Mouse (Mus musculus) MEL (cell line): ENCODE results near the gene Syce2. TPM values are rescaled to one million over a fixed set of nuclear protein-coding genes. Genes with fewer than 3 reads are reported as not detected.

Experiments used
- DNase-seq: peaks from one replicate; pipeline ENCODE4 v3.0.0; 2011; ENCODE audit warnings: low read depth, low spot score
- H3K27ac ChIP-seq: 2 replicates; pipeline ENCODE4 v1.5.1; 2012; ENCODE audit warnings: low read depth, mild to moderate bottlenecking, control low read depth, low read length, moderate library complexity; ENCODE audit not compliant: control insufficient read depth
- H3K27me3 ChIP-seq, 2 experiments: fragments of 150-350 bp in 1 of 2; sonication (generic) in 1 of 2; 2 replicates each; pipeline ENCODE4 v1.6.1; 2012; ENCODE audit warnings: low read length in 2 of 2, mild to moderate bottlenecking in 2 of 2, improper control_type of control experiment in 1 of 2, moderate library complexity in 1 of 2; ENCODE audit not compliant: insufficient read depth in 2 of 2, control insufficient read depth in 1 of 2
- H3K36me3 ChIP-seq, 2 experiments: 2 replicates each; pipeline ENCODE4 v1.6.1; 2012 to 2014; ENCODE audit warnings: low read length in 2 of 2, improper control_type of control experiment in 1 of 2, inconsistent platforms in 1 of 2, mild to moderate bottlenecking in 1 of 2; ENCODE audit not compliant: insufficient read depth in 2 of 2, control insufficient read depth in 1 of 2
- H3K4me1 ChIP-seq, 2 experiments: fragments of 150-350 bp in 1 of 2; sonication (generic) in 1 of 2; 2 replicates each; pipeline ENCODE4 v1.6.1; 2012; ENCODE audit warnings: low read length in 2 of 2, improper control_type of control experiment in 1 of 2, mild to moderate bottlenecking in 1 of 2; ENCODE audit not compliant: insufficient read depth in 2 of 2, control insufficient read depth in 1 of 2
- H3K4me3 ChIP-seq, 2 experiments: fragments of 150-350 bp in 1 of 2; sonication (generic) in 1 of 2; 2 replicates each; pipeline ENCODE4 v1.5.1; 2012; ENCODE audit warnings: low read depth in 2 of 2, low read length in 2 of 2, mild to moderate bottlenecking in 2 of 2, moderate library complexity in 2 of 2, control low read depth in 1 of 2, improper control_type of control experiment in 1 of 2; ENCODE audit not compliant: control insufficient read depth in 1 of 2, insufficient read depth in 1 of 2
- H3K79me2 ChIP-seq: 2 replicates; pipeline ENCODE4 v1.6.1; 2012; ENCODE audit warnings: mild to moderate bottlenecking, low read length, moderate library complexity; ENCODE audit not compliant: control insufficient read depth, poor library complexity, insufficient read depth
- H3K9ac ChIP-seq: 2 replicates; pipeline ENCODE4 v1.6.1; 2012; ENCODE audit warnings: low read depth, mild to moderate bottlenecking, control low read depth, low read length, moderate library complexity; ENCODE audit not compliant: control insufficient read depth, poor library complexity, severe bottlenecking
- H3K9me3 ChIP-seq: fragments of 150-350 bp; sonication (generic); replicated peaks from 2 replicates; pipeline ENCODE4 v1.6.1; 2012; ENCODE audit warnings: mild to moderate bottlenecking, low read length, improper control_type of control experiment, moderate library complexity; ENCODE audit not compliant: insufficient read depth
- BHLHE40 ChIP-seq: IDR thresholded peaks from 2 replicates; pipeline ENCODE4 v1.6.1; 2012; ENCODE audit warnings: low read depth, mild to moderate bottlenecking, inconsistent platforms, low read length, improper control_type of control experiment, borderline replicate concordance
- CTCF ChIP-seq, 3 experiments: IDR thresholded peaks in 2 of 3; conservative IDR thresholded peaks in 1 of 3; 2 replicates each; pipeline ENCODE4 v1.5.1; 2011 to 2012; ENCODE audit warnings: low read length in 3 of 3, low read depth in 2 of 3, mild to moderate bottlenecking in 2 of 3, improper control_type of control experiment in 1 of 3, inconsistent platforms in 1 of 3, mixed read lengths in 1 of 3, moderate library complexity in 1 of 3; ENCODE audit not compliant: control insufficient read depth in 1 of 3, insufficient read depth in 1 of 3, poor library complexity in 1 of 3, severe bottlenecking in 1 of 3
- ETS1 ChIP-seq: IDR thresholded peaks from 2 replicates; pipeline ENCODE4 v1.6.1; 2012; ENCODE audit warnings: low read depth, mild to moderate bottlenecking, inconsistent platforms, low read length, improper control_type of control experiment, moderate library complexity
- HCFC1 ChIP-seq: IDR thresholded peaks from 2 replicates; pipeline ENCODE4 v1.6.1; 2012; ENCODE audit warnings: low read depth, mild to moderate bottlenecking, inconsistent platforms, low read length, improper control_type of control experiment, moderate library complexity
- MAX ChIP-seq: IDR thresholded peaks from 2 replicates; pipeline ENCODE4 v1.6.1; 2011; ENCODE audit warnings: low read length, improper control_type of control experiment
- MXI1 ChIP-seq: IDR thresholded peaks from 2 replicates; pipeline ENCODE4 v1.6.1; 2011; ENCODE audit warnings: mild to moderate bottlenecking, low read depth, low read length, improper control_type of control experiment
- NELFE ChIP-seq: IDR thresholded peaks from 2 replicates; pipeline ENCODE4 v1.6.1; 2011; ENCODE audit warnings: low read depth, low read length, improper control_type of control experiment
- POLR2AphosphoS5 ChIP-seq: IDR thresholded peaks from 2 replicates; pipeline ENCODE4 v1.6.1; 2012; ENCODE audit warnings: low read depth, borderline replicate concordance, mild to moderate bottlenecking, inconsistent platforms, low read length, moderate library complexity, mixed read lengths
- RAD21 ChIP-seq: IDR thresholded peaks from 2 replicates; pipeline ENCODE4 v1.6.1; 2011; ENCODE audit warnings: mild to moderate bottlenecking, low read depth, low read length, improper control_type of control experiment
- RCOR1 ChIP-seq: IDR thresholded peaks from 2 replicates; pipeline ENCODE4 v1.6.1; 2012; ENCODE audit warnings: low read depth, mild to moderate bottlenecking, inconsistent platforms, low read length, improper control_type of control experiment
- SMC3 ChIP-seq: IDR thresholded peaks from 2 replicates; pipeline ENCODE4 v1.6.1; 2011; ENCODE audit warnings: low read depth, low read length, improper control_type of control experiment
- TBP ChIP-seq: IDR thresholded peaks from 2 replicates; pipeline ENCODE4 v1.8.0; 2011; ENCODE audit warnings: low read depth, low read length, improper control_type of control experiment
- UBTF ChIP-seq: IDR thresholded peaks from 2 replicates; pipeline ENCODE4 v1.6.1; 2012; ENCODE audit warnings: low read depth, mild to moderate bottlenecking, inconsistent platforms, low read length, improper control_type of control experiment, moderate library complexity, borderline replicate concordance; ENCODE audit not compliant: insufficient read depth
- polyA plus RNA-seq, 2 experiments: library from polyadenylated mRNA; stranded (reverse) in 1 of 2; unstranded in 1 of 2; fragments of >175 nt in 1 of 2; fragments of >200 nt in 1 of 2; gene quantifications; 2 replicates each; pipeline versions ENCODE4 v1.2.1 to v1.2.4; 2012; ENCODE audit warnings: low replicate concordance in 2 of 2, low read depth in 1 of 2; ENCODE audit not compliant: insufficient read length in 2 of 2, insufficient read depth in 1 of 2, missing spikeins in 1 of 2
- total RNA-seq: library from RNA; depleted of rRNA; stranded (reverse); fragments of 300-350 nt; gene quantifications from 2 replicates; pipeline ENCODE4 v1.2.3, GENCODE M21; 2012

The Syce2 gene
- total and polyA plus RNA-seq, 3 experiments: 75.5 to 115 TPM; not detected in 1

DNA sequence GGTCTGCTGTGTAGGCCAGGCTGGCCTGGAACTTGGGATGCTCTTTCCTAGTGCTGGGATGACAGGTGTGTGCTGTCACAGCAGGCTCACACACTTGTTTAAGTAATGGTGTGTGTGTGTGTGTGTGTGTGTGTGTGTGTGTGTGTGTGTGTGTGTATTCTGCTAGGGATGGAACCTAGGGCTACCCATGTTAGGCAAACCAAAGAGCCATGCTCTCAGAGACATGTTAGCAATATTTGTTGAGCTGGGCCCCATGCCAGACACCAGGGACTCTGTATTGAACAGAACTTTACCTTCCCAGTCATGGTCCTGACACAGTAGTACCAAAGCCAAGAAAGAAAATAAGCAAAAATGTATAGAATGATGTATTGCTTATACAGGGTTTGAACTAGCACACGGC, 55.6 kb downstream of the Syce2 start:
- H3K4me1 ChIP-seq: peaks cover 9 to 30% of the 10 kb centered on the region in 2 experiments; a peak in 3 of 4 replicates
- no peak overlapping the region for H3K4me3 ChIP-seq
- H3K27me3 ChIP-seq: no peaks in the 10 kb centered on the region
- H3K79me2 ChIP-seq: no peaks in the 10 kb centered on the region
- TF ChIP-seq HCFC1 (no peak), POLR2AphosphoS5 (peak; percentile 14; the same call in 1 of the 2 replicates)
- TF ChIP-seq, all 39 proteins: peak for 1
- peaks cover 0 to 18% of the 10 kb centered on the region in 2 experiments; a peak in 2 of 4 replicates for H3K36me3 ChIP-seq
- no peak overlapping the region for H3K27ac ChIP-seq
- no peak for DNase-seq
- no peak overlapping the region for H3K9ac ChIP-seq
- no peaks in the 10 kb centered on the region for H3K9me3 ChIP-seq

DNA sequence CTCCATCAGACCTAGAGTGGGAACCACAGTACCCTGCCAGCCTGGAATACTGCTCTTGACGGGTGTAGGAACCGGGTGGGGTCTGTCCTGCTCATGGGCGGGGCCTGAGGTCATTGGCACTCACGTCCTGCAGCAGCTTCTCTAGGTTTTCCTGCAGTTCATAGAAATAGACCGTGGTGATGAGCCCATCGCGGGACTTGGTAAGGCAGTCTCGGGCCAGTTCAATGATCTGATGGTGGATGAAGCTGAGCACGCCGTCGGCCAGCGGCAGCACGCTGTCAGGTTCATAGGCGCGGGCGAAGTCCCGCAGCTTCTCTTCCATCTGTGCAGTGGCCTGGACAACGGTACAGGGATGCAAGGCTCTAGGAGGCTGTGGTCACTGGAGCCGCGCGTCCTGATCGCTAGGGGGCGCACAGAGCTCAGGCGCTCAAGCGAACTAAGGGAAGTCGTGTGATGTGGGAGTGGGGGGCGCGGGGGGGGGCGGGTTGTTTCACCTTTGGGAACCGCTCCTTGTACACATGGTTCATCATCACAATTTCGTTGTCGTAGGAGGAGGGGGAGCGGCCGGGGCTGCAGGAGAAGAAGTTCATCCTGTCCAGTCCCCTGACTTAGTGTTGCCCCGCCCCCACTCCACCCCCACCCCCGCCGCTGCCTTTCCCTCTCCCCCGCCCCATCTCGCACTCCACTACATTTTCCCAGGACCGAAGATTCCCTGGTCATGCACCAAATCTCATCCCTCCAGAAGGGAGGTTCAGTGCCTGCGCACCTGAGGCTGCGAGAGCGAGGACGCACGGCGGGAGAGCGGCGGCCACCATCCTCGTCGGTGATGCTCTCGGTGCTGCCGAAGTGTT, 56.8 kb downstream of the Syce2 start:
- Histone ChIP-seq H3K27me3 (no peaks in the 10 kb centered on the region), H3K9ac (no peak overlapping the region), H3K4me3 (no peak overlapping the region), H3K27ac (no peak overlapping the region), H3K4me1 (peaks cover 9 to 27% of the 10 kb centered on the region in 2 experiments; a peak in 3 of 4 replicates), H3K36me3 (peaks cover 0 to 16% of the 10 kb centered on the region in 2 experiments; a peak in 2 of 4 replicates), H3K79me2 (no peaks in the 10 kb centered on the region), H3K9me3 (no peaks in the 10 kb centered on the region)
- TF ChIP-seq SMC3: peak; percentile 37
- no peak for TF ChIP-seq UBTF
- TF ChIP-seq CTCF (IDR thresholded peaks at IDR 0.05 in 2 of 3, conservative IDR thresholded peaks at IDR 0.05 in 1 of 3; ENCODE audit: control insufficient read depth in 1 of 3, insufficient read depth in 1 of 3, low read depth in 2 of 3, low read length in 3 of 3, poor library complexity in 1 of 3, severe bottlenecking in 1 of 3): peak; percentile 66 to 96 (median 70)
- TF ChIP-seq RAD21: peak; percentile 37
- TF ChIP-seq MXI1: no peak
- DNase-seq: peak; percentile 71

DNA sequence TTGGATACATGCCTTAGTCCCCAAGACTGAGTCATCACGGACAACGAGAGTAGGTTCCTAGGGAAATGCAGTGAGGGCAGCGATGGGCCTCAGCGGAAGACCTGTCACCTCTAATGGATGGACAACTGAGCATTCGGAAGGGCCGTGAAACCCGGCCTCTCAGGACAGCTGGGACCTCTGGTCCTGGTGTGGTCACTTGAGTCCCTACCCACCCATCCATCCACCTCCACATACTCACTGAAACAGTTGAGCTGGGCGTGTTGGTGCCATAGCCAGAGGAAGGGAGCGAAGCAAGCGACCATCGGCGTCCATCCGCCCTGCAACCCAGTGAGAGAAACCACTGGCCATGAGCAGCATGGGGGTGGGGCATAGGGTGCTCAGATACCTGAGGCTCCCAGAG, 58.7 kb downstream of the Syce2 start:
- H3K9ac ChIP-seq: no peak overlapping the region
- H3K27ac ChIP-seq: no peak overlapping the region
- peaks cover 0 to 7% of the 10 kb centered on the region in 2 experiments; a peak in 2 of 4 replicates for H3K36me3 ChIP-seq
- no peak overlapping the region for H3K4me3 ChIP-seq
- H3K9me3 ChIP-seq: no peaks in the 10 kb centered on the region
- DNase-seq: no peak
- H3K4me1 ChIP-seq: peaks cover 4 to 21% of the 10 kb centered on the region in 2 experiments; a peak in 3 of 4 replicates
- TF ChIP-seq ETS1: no peak
- TF ChIP-seq NELFE: no peak
- no peak for TF ChIP-seq TBP
- no peak for TF ChIP-seq MXI1
- no peak for TF ChIP-seq BHLHE40
- TF ChIP-seq RCOR1: no peak
- no peak for TF ChIP-seq MAX
- H3K79me2 ChIP-seq: no peaks in the 10 kb centered on the region
- H3K27me3 ChIP-seq: no peaks in the 10 kb centered on the region
